Mouse (Mus musculus): ENCODE data around the gene Iqschfp. TPM values are rescaled to one million over a fixed set of nuclear protein-coding genes. Genes with fewer than 3 reads are reported as not detected.

The Iqschfp gene
- total and polyA plus RNA-seq, 2 experiments from 2014 or later: not detected

- no peak overlapping the region for H3K4me3 ChIP-seq (ENCODE audit: low read depth, low read length)
- TF ChIP-seq CTCF (IDR thresholded peaks at IDR 0.05; ENCODE audit: low read depth) (no peak), EP300 (IDR thresholded peaks at IDR 0.05; ENCODE audit: low read depth) (no peak)
- H3K36me3 ChIP-seq (replicated peaks; ENCODE audit: control insufficient read depth, insufficient read depth, low read length): no peaks in the 10 kb centered on the region; the same call in 1 of the 2 replicates
- no peak overlapping the region for H3K27ac ChIP-seq (ENCODE audit: low read depth)
- no peak for ATAC-seq (ENCODE audit: insufficient read depth, low read depth)
- 93% methylated on average over 4 of the region's 4 CpGs for WGBS
- no peak overlapping the region for H3K9ac ChIP-seq (replicated peaks; ENCODE audit: low read depth, low read length)
- H3K4me1 ChIP-seq (ENCODE audit: control insufficient read depth, insufficient read depth): no peaks in the 10 kb centered on the region; the same call in 1 of the 2 replicates
- no peaks in the 10 kb centered on the region for H3K27me3 ChIP-seq (ENCODE audit: control insufficient read depth, insufficient read depth, low read length)
- no peak overlapping the region for H3K4me2 ChIP-seq (ENCODE audit: low read depth, low read length)
- no peak for DNase-seq (ENCODE audit: low spot score)
- H3K9me3 ChIP-seq (replicated peaks; ENCODE audit: control insufficient read depth, low read length): no peaks in the 10 kb centered on the region
These were observed 741.5 kb downstream of the Iqschfp start for GRCm38 (mm10) chr3:68633577-68633976.

- no peaks in the 10 kb centered on the region for H3K4me1 ChIP-seq (ENCODE audit: control insufficient read depth, insufficient read depth)
- ATAC-seq (ENCODE audit: insufficient read depth, low read depth) (no peak), DNase-seq (ENCODE audit: low spot score) (no peak)
- H3K4me2 ChIP-seq (ENCODE audit: low read depth, low read length): no peak overlapping the region
- no peak overlapping the region for H3K4me3 ChIP-seq (ENCODE audit: low read depth, low read length)
- no peak overlapping the region for H3K9ac ChIP-seq (replicated peaks; ENCODE audit: low read depth, low read length)
- H3K27ac ChIP-seq (ENCODE audit: low read depth): no peak overlapping the region
- H3K9me3 ChIP-seq (replicated peaks; ENCODE audit: control insufficient read depth, low read length): no peaks in the 10 kb centered on the region
- H3K27me3 ChIP-seq (ENCODE audit: control insufficient read depth, insufficient read depth, low read length): no peaks in the 10 kb centered on the region
- 55% methylated on average over 7 of the region's 7 CpGs for WGBS
- TF ChIP-seq EP300 (IDR thresholded peaks at IDR 0.05; ENCODE audit: low read depth): no peak
- TF ChIP-seq CTCF (IDR thresholded peaks at IDR 0.05; ENCODE audit: low read depth): no peak
- H3K36me3 ChIP-seq (replicated peaks; ENCODE audit: control insufficient read depth, insufficient read depth, low read length): no peaks in the 10 kb centered on the region
These were observed 745.9 kb downstream of the Iqschfp start for GRCm38 (mm10) chr3:68637960-68638359.

- Histone ChIP-seq H3K4me3 (ENCODE audit: low read depth, low read length) (no peak overlapping the region), H3K9ac (replicated peaks; ENCODE audit: low read depth, low read length) (no peak overlapping the region), H3K27me3 (ENCODE audit: control insufficient read depth, insufficient read depth, low read length) (no peaks in the 10 kb centered on the region), H3K9me3 (replicated peaks; ENCODE audit: control insufficient read depth, low read length) (no peaks in the 10 kb centered on the region), H3K4me2 (ENCODE audit: low read depth, low read length) (no peak overlapping the region), H3K4me1 (ENCODE audit: control insufficient read depth, insufficient read depth) (no peaks in the 10 kb centered on the region), H3K36me3 (replicated peaks; ENCODE audit: control insufficient read depth, insufficient read depth, low read length) (no peaks in the 10 kb centered on the region), H3K27ac (ENCODE audit: low read depth) (no peak overlapping the region)
- no peak for DNase-seq (ENCODE audit: low spot score)
- no peak for TF ChIP-seq EP300 (IDR thresholded peaks at IDR 0.05; ENCODE audit: low read depth)
- 91% methylated on average over 1 of the region's 1 CpGs for WGBS
- ATAC-seq (ENCODE audit: insufficient read depth, low read depth): no peak
These were observed 746.7 kb downstream of the Iqschfp start for GRCm38 (mm10) chr3:68638703-68639102.

GRCm38 (mm10) chr3:68642935-68643334 lies 750.9 kb downstream of the Iqschfp start:
- DNase-seq (ENCODE audit: low spot score): no peak
- Histone ChIP-seq H3K4me3 (ENCODE audit: low read depth, low read length) (no peak overlapping the region), H3K27ac (ENCODE audit: low read depth) (no peak overlapping the region), H3K4me2 (ENCODE audit: low read depth, low read length) (no peak overlapping the region), H3K27me3 (ENCODE audit: control insufficient read depth, insufficient read depth, low read length) (no peaks in the 10 kb centered on the region), H3K4me1 (ENCODE audit: control insufficient read depth, insufficient read depth) (no peaks in the 10 kb centered on the region), H3K9ac (replicated peaks; ENCODE audit: low read depth, low read length) (no peak overlapping the region), H3K9me3 (replicated peaks; ENCODE audit: control insufficient read depth, low read length) (no peaks in the 10 kb centered on the region), H3K36me3 (replicated peaks; ENCODE audit: control insufficient read depth, insufficient read depth, low read length) (no peaks in the 10 kb centered on the region)
- TF ChIP-seq EP300 (IDR thresholded peaks at IDR 0.05; ENCODE audit: low read depth): no peak
- TF ChIP-seq CTCF (IDR thresholded peaks at IDR 0.05; ENCODE audit: low read depth): no peak
- ATAC-seq (ENCODE audit: insufficient read depth, low read depth): no peak
- WGBS: 72% methylated on average over 7 of the region's 7 CpGs

- Histone ChIP-seq H3K27me3 (ENCODE audit: control insufficient read depth, insufficient read depth, low read length) (no peaks in the 10 kb centered on the region), H3K9me3 (replicated peaks; ENCODE audit: control insufficient read depth, low read length) (no peaks in the 10 kb centered on the region), H3K27ac (ENCODE audit: low read depth) (no peak overlapping the region), H3K9ac (replicated peaks; ENCODE audit: low read depth, low read length) (no peak overlapping the region), H3K4me1 (ENCODE audit: control insufficient read depth, insufficient read depth) (no peaks in the 10 kb centered on the region), H3K36me3 (replicated peaks; ENCODE audit: control insufficient read depth, insufficient read depth, low read length) (no peaks in the 10 kb centered on the region), H3K4me3 (ENCODE audit: low read depth, low read length) (no peak overlapping the region), H3K4me2 (ENCODE audit: low read depth, low read length) (no peak overlapping the region)
- DNase-seq (ENCODE audit: low spot score): no peak
- WGBS: 74% methylated on average over 6 of the region's 6 CpGs
- ATAC-seq (ENCODE audit: insufficient read depth, low read depth): peak; percentile 33; the same call in 1 of the 2 replicates
- TF ChIP-seq CTCF (IDR thresholded peaks at IDR 0.05; ENCODE audit: low read depth) (peak; percentile 55), EP300 (IDR thresholded peaks at IDR 0.05; ENCODE audit: low read depth) (no peak)
These were observed 754.5 kb downstream of the Iqschfp start for GRCm38 (mm10) chr3:68646387-68647130.

- Histone ChIP-seq H3K4me2 (ENCODE audit: low read depth, low read length) (no peak overlapping the region), H3K4me1 (ENCODE audit: control insufficient read depth, insufficient read depth) (no peaks in the 10 kb centered on the region), H3K4me3 (ENCODE audit: low read depth, low read length) (no peak overlapping the region), H3K36me3 (replicated peaks; ENCODE audit: control insufficient read depth, insufficient read depth, low read length) (no peaks in the 10 kb centered on the region), H3K9ac (replicated peaks; ENCODE audit: low read depth, low read length) (no peak overlapping the region), H3K9me3 (replicated peaks; ENCODE audit: control insufficient read depth, low read length) (no peaks in the 10 kb centered on the region), H3K27me3 (ENCODE audit: control insufficient read depth, insufficient read depth, low read length) (no peaks in the 10 kb centered on the region), H3K27ac (ENCODE audit: low read depth) (no peak overlapping the region)
- ATAC-seq (ENCODE audit: insufficient read depth, low read depth) (no peak), DNase-seq (ENCODE audit: low spot score) (no peak)
- 70% methylated on average over 3 of the region's 3 CpGs for whole genome bisulfite sequencing
- no peak for TF ChIP-seq EP300 (IDR thresholded peaks at IDR 0.05; ENCODE audit: low read depth)
- no peak for TF ChIP-seq CTCF (IDR thresholded peaks at IDR 0.05; ENCODE audit: low read depth)
These were observed 755.2 kb downstream of the Iqschfp start for GRCm38 (mm10) chr3:68647282-68647681.
